Mouse (Mus musculus): ENCODE results near the gene Nlrp9b. TPM values are rescaled to one million over a fixed set of nuclear protein-coding genes. Genes with fewer than 3 reads are reported as not detected.
"Not testable (repeated sequence)": the region's sequence is repeated elsewhere in the genome, so short reads cannot be mapped to it uniquely, and the experiment has no call there.

Gene Nlrp9b
- polyA plus RNA-seq, 1 experiment from 2014 or later, result not detected

DNA sequence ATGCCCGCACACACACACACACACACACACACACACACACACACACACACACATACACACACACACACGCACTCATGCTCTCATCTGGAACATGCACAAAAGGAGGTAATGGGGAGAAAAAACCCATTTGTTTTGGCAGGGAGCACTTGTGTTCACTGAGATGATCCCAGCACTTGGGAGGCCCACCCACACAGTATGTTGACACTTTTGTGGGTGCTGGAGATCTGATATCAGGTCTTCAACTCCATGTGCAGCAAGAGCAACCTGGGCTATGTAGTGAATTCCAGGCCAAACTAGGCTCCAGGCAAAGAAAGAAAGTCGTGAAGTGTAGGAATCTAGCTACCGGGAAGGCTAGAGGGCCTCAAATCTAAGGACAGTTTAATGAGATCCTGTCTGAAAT lies 35.4 kb upstream of the Nlrp9b start:
- Histone ChIP-seq H3K9me3 (ENCODE audit: control insufficient read depth, low read length) (no peaks in the 10 kb centered on the region), H3K36me3 (ENCODE audit: control insufficient read depth, insufficient read depth, low read length) (no peaks in the 10 kb centered on the region), H3K27ac (replicated peaks; ENCODE audit: low read depth, low read length) (no peak overlapping the region), H3K9ac (replicated peaks; ENCODE audit: low read length) (no peak overlapping the region), H3K4me1 (ENCODE audit: control insufficient read depth, insufficient read depth, low read length) (no peaks in the 10 kb centered on the region), H3K4me2 (ENCODE audit: low read length) (no peak overlapping the region), H3K4me3 (replicated peaks; ENCODE audit: low read depth, low read length) (no peak overlapping the region), H3K27me3 (ENCODE audit: control insufficient read depth, insufficient read depth, low read length) (no peaks in the 10 kb centered on the region)
- DNase-seq, result no peak
- WGBS, result 75% methylated on average over 4 of the region's 4 CpGs
- ATAC-seq (ENCODE audit: low FRiP score, low TSS enrichment), result no peak

- no peak overlapping the region for H3K9ac ChIP-seq (replicated peaks; ENCODE audit: low read length)
- no peak overlapping the region for H3K27ac ChIP-seq (replicated peaks; ENCODE audit: low read depth, low read length)
- ATAC-seq (ENCODE audit: low FRiP score, low TSS enrichment) (no peak), DNase-seq (peak; percentile 92)
- WGBS, result 3% methylated on average over 7 of the region's 7 CpGs
- no peaks in the 10 kb centered on the region for H3K27me3 ChIP-seq (ENCODE audit: control insufficient read depth, insufficient read depth, low read length)
- no peaks in the 10 kb centered on the region for H3K36me3 ChIP-seq (ENCODE audit: control insufficient read depth, insufficient read depth, low read length)
- no peaks in the 10 kb centered on the region for H3K9me3 ChIP-seq (ENCODE audit: control insufficient read depth, low read length)
- H3K4me2 ChIP-seq (ENCODE audit: low read length), result no peak overlapping the region
- H3K4me3 ChIP-seq (replicated peaks; ENCODE audit: low read depth, low read length), result no peak overlapping the region
- H3K4me1 ChIP-seq (ENCODE audit: control insufficient read depth, insufficient read depth, low read length), result no peaks in the 10 kb centered on the region
Measured at GRCm38 (mm10) chr7:19956341-19956781, 34.9 kb upstream of the Nlrp9b start.

DNA sequence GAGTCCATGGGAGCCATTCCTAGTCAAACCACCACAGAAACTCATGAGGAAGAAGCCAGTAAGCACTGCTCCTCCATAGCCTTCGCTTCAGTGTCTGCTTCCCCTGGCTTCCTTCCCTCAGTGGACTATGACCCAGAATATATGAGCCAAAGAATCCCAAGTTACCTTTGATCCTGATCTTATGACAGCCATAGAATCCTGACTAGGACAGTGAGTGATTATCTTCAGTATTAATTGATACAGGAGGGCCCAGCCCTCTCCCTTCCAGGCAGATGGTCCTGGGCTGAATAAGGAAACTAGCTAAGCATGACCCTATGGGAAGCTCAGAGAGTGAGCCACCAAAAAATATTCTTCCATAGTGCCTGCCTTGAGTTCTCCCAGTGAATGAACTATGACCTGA lies 28.8 kb upstream of the Nlrp9b start:
- 53% methylated on average over 1 of the region's 1 CpGs for WGBS
- ATAC-seq (ENCODE audit: low FRiP score, low TSS enrichment), result no peak
- Histone ChIP-seq H3K36me3 (ENCODE audit: control insufficient read depth, insufficient read depth, low read length) (no peaks in the 10 kb centered on the region), H3K27ac (replicated peaks; ENCODE audit: low read depth, low read length) (no peak overlapping the region), H3K9ac (replicated peaks; ENCODE audit: low read length) (no peak overlapping the region), H3K4me1 (ENCODE audit: control insufficient read depth, insufficient read depth, low read length) (no peaks in the 10 kb centered on the region), H3K4me3 (replicated peaks; ENCODE audit: low read depth, low read length) (no peak overlapping the region), H3K9me3 (ENCODE audit: control insufficient read depth, low read length) (no peaks in the 10 kb centered on the region), H3K4me2 (ENCODE audit: low read length) (no peak overlapping the region), H3K27me3 (ENCODE audit: control insufficient read depth, insufficient read depth, low read length) (no peaks in the 10 kb centered on the region)
- no peak for DNase-seq

DNA sequence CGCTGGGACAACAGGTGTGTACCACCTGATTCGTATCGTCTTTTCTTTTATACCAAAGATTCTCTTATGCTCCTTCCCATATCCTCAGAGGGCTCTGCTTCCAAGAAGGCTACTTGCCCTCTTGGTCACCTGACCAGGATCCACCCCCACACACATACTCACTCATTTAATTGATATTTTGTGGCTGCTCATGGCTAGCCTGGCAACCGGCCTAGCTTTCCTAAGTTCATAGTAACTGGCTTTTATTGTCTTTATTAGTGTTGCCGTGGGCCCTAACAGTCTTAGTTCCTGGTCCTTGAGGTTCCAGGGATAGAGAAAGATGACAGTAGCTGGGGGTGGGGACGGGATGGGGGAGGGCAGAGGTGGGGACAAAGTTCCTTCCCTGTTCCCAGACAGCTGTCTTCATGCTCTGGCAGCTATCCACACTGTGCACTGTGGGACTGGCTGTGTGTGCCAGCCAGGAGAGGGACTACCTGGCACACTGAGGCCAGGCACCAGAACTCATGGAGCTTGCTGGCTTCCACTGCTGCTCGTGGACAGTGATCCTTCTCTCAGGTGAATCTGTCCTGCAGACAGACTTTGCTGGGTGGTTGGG lies 26.2 kb upstream of the Nlrp9b start, which contains the start of gene Ceacam20:
Gene Ceacam20, plus strand, starts transcription at position 428 of the 595 bp plus-strand sequence.
- no peak for ATAC-seq (ENCODE audit: low FRiP score, low TSS enrichment)
- 80% methylated on average over 7 of the region's 7 CpGs for WGBS
- Histone ChIP-seq H3K4me2 (ENCODE audit: low read length) (no peak within 1 kb of the TSS), H3K36me3 (ENCODE audit: control insufficient read depth, insufficient read depth, low read length) (no peaks in the 10 kb centered on the region), H3K27me3 (ENCODE audit: control insufficient read depth, insufficient read depth, low read length) (no peaks in the 10 kb centered on the region), H3K27ac (replicated peaks; ENCODE audit: low read depth, low read length) (no peak within 1 kb of the TSS), H3K4me1 (ENCODE audit: control insufficient read depth, insufficient read depth, low read length) (no peaks in the 10 kb centered on the region), H3K9me3 (ENCODE audit: control insufficient read depth, low read length) (peaks cover 5% of the 10 kb centered on the region; the same call in 1 of the 2 replicates), H3K4me3 (replicated peaks; ENCODE audit: low read depth, low read length) (no peak within 1 kb of the TSS), H3K9ac (replicated peaks; ENCODE audit: low read length) (no peak within 1 kb of the TSS)
- DNase-seq, result no peak

DNA sequence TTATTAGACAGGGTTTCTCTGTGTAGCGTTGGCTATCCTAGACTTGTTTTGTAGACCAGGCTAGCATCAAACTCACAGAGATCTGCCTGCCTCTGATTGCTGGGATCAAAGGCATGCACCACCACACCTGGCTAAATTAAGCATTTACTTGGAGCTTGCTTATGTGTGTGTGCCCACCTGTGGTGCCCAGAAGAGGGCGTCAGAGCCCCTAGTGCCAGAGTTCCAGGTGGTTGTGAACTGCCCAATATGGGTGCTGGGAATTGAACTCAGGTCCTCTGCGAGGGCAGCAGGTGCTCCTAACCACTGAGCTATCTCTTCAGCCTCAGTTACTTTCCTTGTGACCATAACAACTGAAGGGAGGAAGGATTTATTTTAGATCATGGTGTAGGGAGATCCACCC lies 22.2 kb upstream of the Nlrp9b start:
- peaks cover 7% of the 10 kb centered on the region; the same call in 1 of the 2 replicates for H3K9me3 ChIP-seq (ENCODE audit: control insufficient read depth, low read length)
- DNase-seq (no peak), ATAC-seq (ENCODE audit: low FRiP score, low TSS enrichment) (no peak)
- no peaks in the 10 kb centered on the region for H3K4me1 ChIP-seq (ENCODE audit: control insufficient read depth, insufficient read depth, low read length)
- no peaks in the 10 kb centered on the region for H3K27me3 ChIP-seq (ENCODE audit: control insufficient read depth, insufficient read depth, low read length)
- 78% methylated on average over 3 of the region's 3 CpGs for WGBS
- H3K36me3 ChIP-seq (ENCODE audit: control insufficient read depth, insufficient read depth, low read length), result no peaks in the 10 kb centered on the region
- H3K9ac ChIP-seq (replicated peaks; ENCODE audit: low read length), result no peak overlapping the region
- H3K27ac ChIP-seq (replicated peaks; ENCODE audit: low read depth, low read length), result no peak overlapping the region
- no peak overlapping the region for H3K4me3 ChIP-seq (replicated peaks; ENCODE audit: low read depth, low read length)
- H3K4me2 ChIP-seq (ENCODE audit: low read length), result no peak overlapping the region

- no peak for DNase-seq
- H3K4me1 ChIP-seq (ENCODE audit: control insufficient read depth, insufficient read depth, low read length), result no peaks in the 10 kb centered on the region
- ATAC-seq (ENCODE audit: low FRiP score, low TSS enrichment), result no peak
- H3K4me2 ChIP-seq (ENCODE audit: low read length), result no peak overlapping the region
- no peak overlapping the region for H3K9ac ChIP-seq (replicated peaks; ENCODE audit: low read length)
- no peak overlapping the region for H3K4me3 ChIP-seq (replicated peaks; ENCODE audit: low read depth, low read length)
- WGBS, result 97% methylated on average over 4 of the region's 4 CpGs
- H3K36me3 ChIP-seq (ENCODE audit: control insufficient read depth, insufficient read depth, low read length), result no peaks in the 10 kb centered on the region
- H3K9me3 ChIP-seq (ENCODE audit: control insufficient read depth, low read length), result peaks cover 7% of the 10 kb centered on the region; the same call in 1 of the 2 replicates
- no peaks in the 10 kb centered on the region for H3K27me3 ChIP-seq (ENCODE audit: control insufficient read depth, insufficient read depth, low read length)
- H3K27ac ChIP-seq (replicated peaks; ENCODE audit: low read depth, low read length), result no peak overlapping the region
Measured at GRCm38 (mm10) chr7:19969541-19970090, 21.6 kb upstream of the Nlrp9b start.

DNA sequence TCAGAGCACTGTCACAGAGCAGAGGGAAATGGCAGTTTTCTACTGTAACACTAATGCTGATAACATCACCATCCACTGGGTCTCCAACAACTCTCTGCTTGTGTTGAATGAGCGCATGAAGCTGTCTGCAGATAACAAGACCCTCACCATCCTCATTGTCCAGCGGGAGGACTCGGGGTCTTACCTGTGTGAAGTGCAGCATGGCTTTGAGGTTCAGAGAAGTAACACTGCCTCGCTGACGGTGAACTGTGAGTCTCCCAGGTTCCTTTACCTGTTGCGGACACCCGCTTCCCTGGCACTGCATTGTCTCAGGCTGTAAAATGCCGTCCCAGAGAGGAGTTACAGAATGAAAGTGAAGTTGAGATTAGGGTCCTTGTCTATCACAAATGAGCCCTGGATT lies 21.1 kb upstream of the Nlrp9b start:
- WGBS, result 94% methylated on average over 8 of the region's 8 CpGs
- Histone ChIP-seq H3K27me3 (ENCODE audit: control insufficient read depth, insufficient read depth, low read length) (no peaks in the 10 kb centered on the region), H3K9me3 (ENCODE audit: control insufficient read depth, low read length) (peaks cover 11% of the 10 kb centered on the region; the same call in 1 of the 2 replicates), H3K9ac (replicated peaks; ENCODE audit: low read length) (no peak overlapping the region), H3K4me3 (replicated peaks; ENCODE audit: low read depth, low read length) (no peak overlapping the region), H3K36me3 (ENCODE audit: control insufficient read depth, insufficient read depth, low read length) (no peaks in the 10 kb centered on the region), H3K27ac (replicated peaks; ENCODE audit: low read depth, low read length) (no peak overlapping the region), H3K4me1 (ENCODE audit: control insufficient read depth, insufficient read depth, low read length) (no peaks in the 10 kb centered on the region), H3K4me2 (ENCODE audit: low read length) (no peak overlapping the region)
- no peak for ATAC-seq (ENCODE audit: low FRiP score, low TSS enrichment)
- no peak for DNase-seq

DNA sequence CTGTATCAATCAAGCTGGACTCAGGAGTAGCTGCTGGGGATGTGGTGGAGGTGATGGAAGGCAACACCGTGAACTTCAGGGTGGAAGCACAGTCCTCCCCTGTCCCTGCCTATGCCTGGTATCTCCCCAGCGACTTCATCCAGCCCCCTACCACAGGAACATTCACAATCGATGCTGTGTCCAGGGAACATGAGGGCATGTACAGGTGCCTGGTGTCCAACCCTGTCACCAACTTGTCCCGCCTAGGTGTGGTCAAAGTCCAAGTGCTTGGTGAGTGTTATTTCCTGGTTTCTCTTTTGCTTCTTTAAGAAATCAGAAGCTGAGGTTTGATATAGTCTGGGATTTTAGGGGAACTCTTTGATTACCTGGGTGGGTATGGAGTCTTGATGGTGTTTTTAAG lies 19.7 kb upstream of the Nlrp9b start:
- Histone ChIP-seq H3K27me3 (ENCODE audit: control insufficient read depth, insufficient read depth, low read length) (no peaks in the 10 kb centered on the region), H3K4me1 (ENCODE audit: control insufficient read depth, insufficient read depth, low read length) (no peaks in the 10 kb centered on the region), H3K4me2 (ENCODE audit: low read length) (no peak overlapping the region), H3K27ac (replicated peaks; ENCODE audit: low read depth, low read length) (no peak overlapping the region), H3K9me3 (ENCODE audit: control insufficient read depth, low read length) (peaks cover 11% of the 10 kb centered on the region; the same call in 1 of the 2 replicates), H3K36me3 (ENCODE audit: control insufficient read depth, insufficient read depth, low read length) (no peaks in the 10 kb centered on the region), H3K9ac (replicated peaks; ENCODE audit: low read length) (no peak overlapping the region), H3K4me3 (replicated peaks; ENCODE audit: low read depth, low read length) (no peak overlapping the region)
- ATAC-seq (ENCODE audit: low FRiP score, low TSS enrichment) (no peak), DNase-seq (no peak)
- WGBS, result 83% methylated on average over 4 of the region's 4 CpGs

DNA sequence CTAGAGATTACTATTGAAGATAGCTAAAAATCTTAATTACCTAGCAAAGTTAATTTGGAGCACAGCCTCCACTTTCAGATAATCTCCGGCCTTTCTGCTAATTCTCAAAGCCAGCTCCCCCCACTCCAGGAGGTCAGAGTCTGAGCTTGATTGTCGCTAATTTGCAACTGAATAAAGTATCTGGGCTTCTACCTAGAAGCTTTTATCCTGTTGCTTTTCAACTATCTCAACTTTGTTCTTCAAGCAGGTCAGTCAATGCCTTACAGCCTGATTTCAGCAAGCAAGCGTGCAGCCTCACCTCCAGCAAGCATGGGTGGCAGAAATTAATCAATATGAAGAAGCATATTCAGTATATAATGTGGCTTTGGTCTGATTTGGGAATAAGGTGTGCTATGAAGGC lies 5.5 kb downstream of the Nlrp9b start:
- H3K4me1 ChIP-seq (ENCODE audit: control insufficient read depth, insufficient read depth, low read length); H3K27me3 ChIP-seq (ENCODE audit: control insufficient read depth, insufficient read depth, low read length); H3K36me3 ChIP-seq (ENCODE audit: control insufficient read depth, insufficient read depth, low read length); ATAC-seq (ENCODE audit: low FRiP score, low TSS enrichment); H3K4me3 ChIP-seq (replicated peaks; ENCODE audit: low read depth, low read length); H3K27ac ChIP-seq (replicated peaks; ENCODE audit: low read depth, low read length); H3K4me2 ChIP-seq (ENCODE audit: low read length); DNase-seq; H3K9me3 ChIP-seq (ENCODE audit: control insufficient read depth, low read length); H3K9ac ChIP-seq (replicated peaks; ENCODE audit: low read length): not testable (repeated sequence)
- WGBS, result 68% methylated on average over 3 of the region's 3 CpGs

All from midbrain, embryonic 14.5 days (tissue).